Mouse (Mus musculus): Measurements from ENCODE around the gene Pole.

DNA sequence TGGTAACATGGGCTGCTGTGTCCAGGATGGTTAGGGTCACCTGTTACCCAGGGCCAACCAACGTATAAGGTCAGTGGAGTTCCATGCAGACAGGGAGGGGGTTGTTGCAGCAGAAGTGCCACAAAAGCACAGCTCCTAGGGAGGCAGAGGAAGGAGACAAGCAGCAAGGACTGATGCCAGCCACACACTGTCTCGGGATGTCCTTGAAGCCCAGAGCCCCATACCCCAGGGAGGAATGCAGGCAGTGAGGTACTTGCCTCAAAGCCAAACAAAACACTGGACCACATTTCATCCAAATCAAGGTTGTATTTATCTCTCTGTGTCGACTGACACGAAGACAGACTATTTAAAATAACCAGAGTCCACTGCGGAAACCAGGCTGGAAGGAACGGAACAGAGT, 75.4 kb downstream of the Pole start:
- no peak for TF ChIP-seq RCOR1 (conservative IDR thresholded peaks at IDR 0.05; ENCODE audit: low read depth, low read length)
- no peak for TF ChIP-seq ZMIZ1 (IDR thresholded peaks at IDR 0.05; ENCODE audit: low read depth, low read length)

Measured in CH12.LX (cell line).